20 mouse cellular contexts compared by ENCODE assay signal in the genomic region with DNA sequence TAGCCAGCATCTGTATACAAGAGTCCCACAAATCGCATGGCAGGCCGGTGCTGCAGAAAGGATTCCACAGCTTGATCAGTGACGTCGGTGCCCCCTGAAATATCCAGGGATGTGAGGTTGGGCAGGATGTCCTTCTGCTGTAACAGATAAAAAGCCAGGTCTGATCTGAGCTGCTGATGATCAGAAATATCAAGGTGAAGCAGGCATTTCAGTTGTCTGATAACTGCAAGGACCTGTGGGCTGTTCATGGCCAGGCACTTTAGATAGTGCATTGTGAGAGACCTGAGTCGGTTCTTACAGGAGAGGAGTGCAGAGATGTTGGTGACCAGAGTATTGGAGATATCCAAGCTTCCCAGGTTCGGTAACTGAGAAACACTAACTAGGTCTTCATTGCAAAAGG. TPM values are rescaled to one million over a fixed set of nuclear protein-coding genes. Genes with fewer than 3 reads are reported as not detected.
"Had no signal": no experiment of that assay in that cellular context is flagged by ENCODE, and none has a peak within 500 bp of the region (broad histone marks: within the 10 kb centered on the region; RNA-seq: fewer than 3 reads in every experiment).

No protein-coding gene starts in this region.

- DNase-seq: retina, postnatal 1 day; right cerebral cortex, adult 18-20 months; right cerebral cortex, postnatal 14 days; right cerebral cortex, postnatal 25 days; right cerebral cortex, postnatal 4 days; spleen, adult 18-20 months; thymus, adult 18-20 months; thymus, adult 2 months; thymus, postnatal 14 days; thymus, postnatal 25 days; thymus, postnatal 36 days; thymus, postnatal 4 days had no signal

- H3K9me3 ChIP-seq: neural tube, embryonic 12.5 days; neural tube, embryonic 13.5 days; neural tube, embryonic 15.5 days; stomach, embryonic 15.5 days had no signal

- H3K9ac ChIP-seq: neural tube, embryonic 12.5 days; neural tube, embryonic 13.5 days; neural tube, embryonic 15.5 days; stomach, embryonic 15.5 days had no signal

- H3K27ac ChIP-seq: neural tube, embryonic 12.5 days; neural tube, embryonic 13.5 days; neural tube, embryonic 15.5 days; stomach, embryonic 15.5 days; stomach, postnatal 0 days had no signal

- H3K27me3 ChIP-seq: neural tube, embryonic 12.5 days; neural tube, embryonic 13.5 days; neural tube, embryonic 15.5 days; stomach, embryonic 15.5 days had no signal

- H3K4me3 ChIP-seq: neural tube, embryonic 12.5 days; neural tube, embryonic 13.5 days; neural tube, embryonic 15.5 days; stomach, embryonic 15.5 days had no signal

- H3K4me1 ChIP-seq: neural tube, embryonic 12.5 days; neural tube, embryonic 13.5 days; neural tube, embryonic 15.5 days; stomach, embryonic 15.5 days had no signal

- H3K36me3 ChIP-seq: neural tube, embryonic 12.5 days; neural tube, embryonic 13.5 days; neural tube, embryonic 15.5 days; stomach, embryonic 15.5 days had no signal

RNA-seq across cellular contexts. Expression of gene Zyg11a, which starts 13.2 kb away (rescaled TPM):
- total RNA-seq: neutrophil, adult 5-6 weeks had no signal
- polyA plus RNA-seq: neural tube, embryonic 12.5 days; neural tube, embryonic 13.5 days; neural tube, embryonic 14.5 days; stomach, embryonic 14.5 days had no signal

RNA-seq across cellular contexts. Expression of gene Echdc2, which starts 39.4 kb away (rescaled TPM):
- total RNA-seq: neutrophil, adult 5-6 weeks had no signal
